Mouse (Mus musculus) liver, adult 2 months (tissue): Measurements from ENCODE around the gene Gm11115. TPM values are rescaled to one million over a fixed set of nuclear protein-coding genes. Genes with fewer than 3 reads are reported as not detected.

Experiments
- DNase-seq: peaks from one replicate; pipeline ENCODE4 v3.0.0-alpha.2; 2011; ENCODE audit warnings: low read depth, low spot score; ENCODE audit errors: extremely low read depth
- H3K27ac ChIP-seq: fragments of 200-500 bp; replicated peaks from 2 replicates; pipeline ENCODE4 v1.5.1; 2012; ENCODE audit warnings: low read depth, mild to moderate bottlenecking, control low read depth, inconsistent platforms, low read length; ENCODE audit not compliant: insufficient read depth
- H3K27me3 ChIP-seq: fragments of 200-500 bp; 2 replicates; pipeline ENCODE4 v1.6.1; 2012; ENCODE audit warnings: mild to moderate bottlenecking, moderate library complexity, low read length, inconsistent platforms; ENCODE audit not compliant: control insufficient read depth, insufficient read depth
- H3K36me3 ChIP-seq: fragments of 200-500 bp; 2 replicates; pipeline ENCODE4 v1.6.1; 2012; ENCODE audit warnings: low read length, inconsistent platforms; ENCODE audit not compliant: control insufficient read depth, insufficient read depth
- H3K4me1 ChIP-seq: fragments of 200-500 bp; 2 replicates; pipeline ENCODE4 v1.6.1; 2011; ENCODE audit warnings: low read length; ENCODE audit not compliant: control insufficient read depth, insufficient read depth
- H3K4me3 ChIP-seq: fragments of 200-500 bp; 2 replicates; pipeline ENCODE4 v1.5.1; 2011; ENCODE audit warnings: low read depth, mild to moderate bottlenecking, control low read depth, low read length, moderate library complexity; ENCODE audit not compliant: insufficient read depth
- H3K79me2 ChIP-seq: fragments of 200-500 bp; 2 replicates; pipeline ENCODE4 v1.6.1; 2012; ENCODE audit warnings: inconsistent platforms, mild to moderate bottlenecking, low read length, moderate library complexity; ENCODE audit not compliant: control insufficient read depth, insufficient read depth
- H3K9ac ChIP-seq: fragments of 200-500 bp; 2 replicates; pipeline ENCODE4 v1.6.1; 2012; ENCODE audit warnings: low read depth, mild to moderate bottlenecking, control low read depth, inconsistent platforms, low read length
- CTCF ChIP-seq: fragments of 200-500 bp; IDR thresholded peaks from 2 replicates; pipeline ENCODE4 v1.5.1; 2011; ENCODE audit warnings: low read depth, low read length, control low read depth
- POLR2A ChIP-seq: fragments of 200-500 bp; IDR thresholded peaks from 2 replicates; pipeline ENCODE4 v1.6.1; 2011; ENCODE audit warnings: low read length, control low read depth; ENCODE audit not compliant: insufficient read depth; ENCODE audit errors: extremely low read depth
- WGBS: fragments of 180-500 bp; shearing (Covaris S2); methylation state at CpG from one replicate; pipeline ENCODE4 v1.1.7; 2018; 5-methylcytosine and 5-hydroxymethylcytosine counted together
- polyA plus RNA-seq: library from polyadenylated mRNA; depleted of rRNA; stranded (reverse); fragments of >200 nt; gene quantifications from 2 replicates; pipeline ENCODE4 v1.2.3, GENCODE M21; 2012; rRNA removed
- total RNA-seq: library from RNA; depleted of rRNA; stranded (reverse); fragments of >200 nt; gene quantifications from 2 replicates; pipeline ENCODE4 v1.2.3, GENCODE M21; 2014; rRNA removed

Gm11115 gene
- not detected in 2 replicates for total RNA-seq
- polyA plus RNA-seq: not detected in 2 replicates

DNA sequence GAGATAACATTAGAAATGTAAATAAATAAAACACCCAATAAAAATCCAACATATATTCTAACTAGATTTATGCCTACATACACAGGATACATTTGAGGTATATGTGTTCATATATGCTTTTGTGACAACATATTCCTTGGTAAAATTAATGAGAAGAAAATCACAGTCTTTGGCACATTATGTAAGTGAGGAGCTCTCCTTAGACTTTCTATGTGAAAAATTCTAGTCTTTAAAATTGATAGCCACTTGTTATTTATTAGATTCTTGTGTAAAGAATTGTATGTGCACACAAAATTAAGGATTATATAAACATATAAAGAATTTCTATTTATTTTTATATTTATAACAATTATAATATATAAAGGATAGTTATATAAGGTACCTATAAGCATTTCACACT lies at the start of gene Gm11115:
Gm11115 (minus strand) TSS at position 101 of the 400 bp plus-strand sequence.
- Histone ChIP-seq H3K27me3 (no peaks in the 10 kb centered on the region), H3K4me3 (no peak within 1 kb of the TSS), H3K27ac (no peak within 1 kb of the TSS), H3K4me1 (no peaks in the 10 kb centered on the region), H3K79me2 (no peaks in the 10 kb centered on the region), H3K36me3 (no peaks in the 10 kb centered on the region), H3K9ac (no peak within 1 kb of the TSS)
- DNase-seq: no peak
- TF ChIP-seq POLR2A (no peak), CTCF (no peak)

DNA sequence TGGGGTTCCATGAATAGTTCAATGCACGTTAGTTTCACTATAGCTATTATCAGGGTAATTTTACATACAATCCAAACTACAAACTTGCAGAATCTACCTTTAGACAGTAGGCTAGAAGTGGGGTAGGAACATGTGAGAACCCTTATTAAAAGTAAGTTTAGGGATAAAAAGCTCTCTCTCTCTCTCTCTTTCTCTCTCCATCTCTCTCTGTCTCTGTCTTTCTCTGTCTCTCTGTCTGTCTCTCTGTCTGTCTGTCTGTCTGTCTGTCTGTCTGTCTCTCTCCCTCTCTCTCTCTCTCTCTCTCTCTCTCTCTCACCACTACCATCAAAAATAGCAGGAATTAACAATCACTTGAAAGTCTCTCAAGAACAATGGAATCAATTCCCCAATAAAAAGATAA lies 42.5 kb downstream of the Gm11115 start, which contains the start of gene Gm11116:
Gm11116 (minus strand) TSS at position 101 of the 400 bp plus-strand sequence.
- no peak within 1 kb of the TSS for H3K9ac ChIP-seq
- H3K27me3 ChIP-seq: no peaks in the 10 kb centered on the region
- no peak for DNase-seq
- no peaks in the 10 kb centered on the region for H3K4me1 ChIP-seq
- H3K79me2 ChIP-seq: no peaks in the 10 kb centered on the region
- no peak for TF ChIP-seq CTCF
- TF ChIP-seq POLR2A: no peak
- no peak within 1 kb of the TSS for H3K4me3 ChIP-seq
- no peak within 1 kb of the TSS for H3K27ac ChIP-seq
- no peaks in the 10 kb centered on the region for H3K36me3 ChIP-seq
- 45% methylated on average over 1 of the region's 1 CpGs for WGBS

Other genes starting within 250 kb of the Gm11115 start
- gene Csn3, start 228.5 kb downstream of the Gm11115 start, total RNA-seq: not detected in 2 replicates
- gene Csn3, start 228.5 kb downstream of the Gm11115 start, polyA plus RNA-seq: not detected in 2 replicates
- gene 2310003L06Rik, start 184.6 kb downstream of the Gm11115 start, total RNA-seq: not detected in 2 replicates
- gene 2310003L06Rik, start 184.6 kb downstream of the Gm11115 start, polyA plus RNA-seq: not detected in 2 replicates
- gene Gm28434, start 184.6 kb downstream of the Gm11115 start, total RNA-seq: not detected in 2 replicates
- not detected in 2 replicates for gene Gm28434, start 184.6 kb downstream of the Gm11115 start, polyA plus RNA-seq
- not detected in 2 replicates for gene Cabs1, start 174.7 kb downstream of the Gm11115 start, total RNA-seq
- gene Cabs1, start 174.7 kb downstream of the Gm11115 start, polyA plus RNA-seq: not detected in 2 replicates
- gene Smr3a, start 151.6 kb downstream of the Gm11115 start, total RNA-seq: not detected in 2 replicates
- gene Smr3a, start 151.6 kb downstream of the Gm11115 start, polyA plus RNA-seq: not detected in 2 replicates
- gene Smr2, start 67.5 kb downstream of the Gm11115 start, total RNA-seq: not detected in 2 replicates
- not detected in 2 replicates for gene Smr2, start 67.5 kb downstream of the Gm11115 start, polyA plus RNA-seq
- gene Gm11116, start 42.6 kb downstream of the Gm11115 start, total RNA-seq: not detected in 2 replicates
- not detected in 2 replicates for gene Gm11116, start 42.6 kb downstream of the Gm11115 start, polyA plus RNA-seq
- gene Gm7714, start 114.8 kb upstream of the Gm11115 start, total RNA-seq: not detected in 2 replicates
- not detected in 2 replicates for gene Gm7714, start 114.8 kb upstream of the Gm11115 start, polyA plus RNA-seq
- not detected in 2 replicates for gene Prol1, start 163.2 kb upstream of the Gm11115 start, total RNA-seq
- gene Prol1, start 163.2 kb upstream of the Gm11115 start, polyA plus RNA-seq: not detected in 2 replicates
- gene Amtn, start 222.0 kb upstream of the Gm11115 start, total RNA-seq: not detected in 2 replicates
- not detected in 2 replicates for gene Amtn, start 222.0 kb upstream of the Gm11115 start, polyA plus RNA-seq